Mouse (Mus musculus) ES-Bruce4 (cell line): ENCODE data around the gene Fhl3. TPM values are rescaled to one million over a fixed set of nuclear protein-coding genes. Genes with fewer than 3 reads are reported as not detected.
"Not testable (repeated sequence)": the region's sequence is repeated elsewhere in the genome, so short reads cannot be mapped to it uniquely, and the experiment has no call there.

Experiments used
- H3K27ac ChIP-seq: 2 replicates; pipeline ENCODE4 v1.5.1; 2012; ENCODE audit warnings: low read length, inconsistent platforms; ENCODE audit not compliant: insufficient read depth
- H3K27me3 ChIP-seq: 2 replicates; pipeline ENCODE4 v1.6.1; 2012; ENCODE audit warnings: mild to moderate bottlenecking, low read length, inconsistent platforms; ENCODE audit not compliant: control insufficient read depth, poor library complexity, insufficient read depth, severe bottlenecking
- H3K36me3 ChIP-seq: 2 replicates; pipeline ENCODE4 v1.6.1; 2012; ENCODE audit warnings: inconsistent platforms, mild to moderate bottlenecking, low read length, moderate library complexity; ENCODE audit not compliant: control insufficient read depth, poor library complexity, insufficient read depth, severe bottlenecking
- H3K4me1 ChIP-seq: one replicate; pipeline ENCODE4 v1.8.1; 2011; ENCODE audit warnings: low read length; ENCODE audit not compliant: control insufficient read depth, insufficient read depth
- H3K4me3 ChIP-seq: 2 replicates; pipeline ENCODE4 v1.5.1; 2011; ENCODE audit warnings: low read depth, mild to moderate bottlenecking, low read length
- H3K9ac ChIP-seq: 2 replicates; pipeline ENCODE4 v1.6.1; 2012; ENCODE audit warnings: low read depth, mild to moderate bottlenecking, inconsistent platforms; ENCODE audit not compliant: poor library complexity, severe bottlenecking
- H3K9me3 ChIP-seq: replicated peaks from 2 replicates; pipeline ENCODE4 v1.6.1; 2012; ENCODE audit warnings: mild to moderate bottlenecking, low read length, inconsistent platforms; ENCODE audit not compliant: control insufficient read depth, poor library complexity, insufficient read depth, severe bottlenecking
- CTCF ChIP-seq: IDR thresholded peaks from one replicate; pipeline ENCODE4 v1.8.1; 2011; ENCODE audit warnings: low read depth, low read length
- EP300 ChIP-seq: IDR thresholded peaks from 2 replicates; pipeline ENCODE4 v1.6.1; 2011; ENCODE audit warnings: low read depth, low read length; ENCODE audit not compliant: insufficient read depth
- POLR2A ChIP-seq: IDR thresholded peaks from one replicate; pipeline ENCODE4 v1.8.1; 2011; ENCODE audit warnings: low read length; ENCODE audit not compliant: insufficient read depth
- polyA plus RNA-seq: library from polyadenylated mRNA; stranded (reverse); fragments of >200 nt; gene quantifications from 2 replicates; pipeline ENCODE4 v1.2.4, GENCODE M21; 2011; ENCODE audit warnings: low read depth; ENCODE audit not compliant: missing spikeins, insufficient read depth, insufficient read length

Gene Fhl3
- polyA plus RNA-seq, 1 experiment, result 14.0 TPM

DNA sequence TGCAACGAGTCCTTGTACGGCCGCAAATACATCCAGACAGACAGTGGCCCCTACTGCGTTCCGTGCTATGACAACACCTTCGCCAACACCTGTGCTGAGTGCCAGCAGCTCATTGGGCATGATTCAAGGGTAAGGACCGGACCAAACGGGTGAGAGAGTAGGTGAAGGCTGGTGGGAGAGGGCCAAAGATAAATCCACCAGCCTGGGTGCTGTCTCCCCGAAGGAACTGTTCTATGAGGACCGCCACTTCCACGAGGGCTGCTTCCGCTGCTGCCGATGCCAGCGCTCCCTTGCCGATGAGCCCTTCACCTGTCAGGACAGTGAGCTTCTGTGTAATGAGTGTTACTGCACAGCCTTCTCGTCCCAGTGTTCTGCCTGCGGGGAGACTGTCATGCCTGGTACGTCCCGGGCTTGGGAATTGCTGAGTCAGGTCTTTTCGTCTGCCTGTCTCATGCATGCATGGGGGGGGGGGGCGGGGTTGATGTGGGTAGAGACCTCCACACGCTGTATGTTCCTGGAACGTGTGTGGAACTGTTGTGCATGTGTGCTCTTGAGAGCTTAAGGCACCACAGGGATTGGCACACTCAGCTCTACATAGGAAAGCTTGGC lies 5.3 kb downstream of the Fhl3 start:
- TF ChIP-seq POLR2A, result no peak
- TF ChIP-seq CTCF, result no peak
- no peak for TF ChIP-seq EP300
- H3K9ac ChIP-seq, result no peak overlapping the region
- H3K9me3 ChIP-seq, result no peaks in the 10 kb centered on the region
- H3K36me3 ChIP-seq, result no peaks in the 10 kb centered on the region
- H3K4me1 ChIP-seq, result peaks cover 5% of the 10 kb centered on the region
- H3K4me3 ChIP-seq, result no peak overlapping the region
- no peak overlapping the region for H3K27ac ChIP-seq
- H3K27me3 ChIP-seq, result no peaks in the 10 kb centered on the region

DNA sequence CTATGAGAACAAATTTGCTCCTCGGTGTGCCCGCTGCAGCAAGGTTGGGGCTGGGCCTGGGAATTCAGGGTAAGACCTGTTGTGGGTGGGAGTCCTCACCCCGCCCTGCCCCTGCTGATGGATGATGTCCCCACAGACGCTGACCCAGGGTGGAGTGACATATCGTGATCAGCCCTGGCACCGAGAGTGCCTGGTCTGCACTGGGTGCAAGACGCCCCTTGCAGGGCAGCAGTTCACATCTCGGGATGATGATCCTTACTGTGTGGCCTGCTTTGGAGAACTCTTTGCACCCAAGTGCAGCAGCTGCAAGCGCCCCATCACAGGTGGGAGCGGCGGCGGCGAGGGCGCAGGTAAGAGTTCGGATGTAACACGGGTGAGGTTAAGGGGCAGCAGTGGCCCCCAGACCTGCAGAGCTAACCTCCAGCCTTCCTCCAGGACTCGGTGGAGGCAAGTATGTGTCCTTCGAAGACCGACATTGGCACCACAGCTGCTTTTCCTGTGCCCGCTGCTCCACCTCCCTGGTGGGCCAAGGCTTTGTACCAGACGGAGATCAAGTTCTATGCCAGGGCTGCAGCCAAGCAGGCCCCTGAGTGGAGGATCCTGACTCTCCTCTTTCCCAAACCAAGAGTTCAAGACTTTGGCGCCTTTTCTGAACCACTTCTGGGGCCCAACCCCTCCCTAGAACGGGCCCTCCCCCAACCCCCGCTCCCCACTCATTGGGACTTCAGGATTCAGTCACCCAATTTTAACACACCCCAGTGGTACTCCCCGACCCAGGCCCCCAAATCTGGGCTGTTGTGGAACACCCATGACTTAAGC lies 7.1 kb downstream of the Fhl3 start:
- H3K27ac ChIP-seq, H3K27me3 ChIP-seq, H3K4me1 ChIP-seq, H3K36me3 ChIP-seq, H3K9me3 ChIP-seq, H3K9ac ChIP-seq: not testable (repeated sequence)
- peak overlapping the region; percentile 39 for H3K4me3 ChIP-seq

DNA sequence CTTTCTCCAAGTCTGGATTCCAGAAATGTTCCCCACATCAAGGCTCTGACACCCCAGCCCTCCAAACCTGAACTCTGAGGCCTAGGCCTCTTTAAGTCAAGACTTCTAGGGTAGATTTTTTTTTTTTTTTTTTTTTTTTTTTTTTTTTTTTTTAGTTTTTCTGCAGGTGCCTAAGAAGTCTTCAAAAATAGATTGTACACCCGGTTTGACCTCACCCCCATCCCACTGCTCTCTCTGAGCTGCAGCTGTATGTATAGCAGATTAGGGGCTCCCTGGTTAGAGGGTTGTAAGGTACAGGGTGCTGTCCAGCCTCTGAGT lies 7.7 kb downstream of the Fhl3 start:
- not testable (repeated sequence) for H3K4me3 ChIP-seq, H3K4me1 ChIP-seq, H3K9me3 ChIP-seq, H3K27me3 ChIP-seq, H3K36me3 ChIP-seq
- Histone ChIP-seq H3K9ac (peak overlapping the region; percentile 74; the same call in 1 of the 2 replicates), H3K27ac (peak overlapping the region; percentile 52)

DNA sequence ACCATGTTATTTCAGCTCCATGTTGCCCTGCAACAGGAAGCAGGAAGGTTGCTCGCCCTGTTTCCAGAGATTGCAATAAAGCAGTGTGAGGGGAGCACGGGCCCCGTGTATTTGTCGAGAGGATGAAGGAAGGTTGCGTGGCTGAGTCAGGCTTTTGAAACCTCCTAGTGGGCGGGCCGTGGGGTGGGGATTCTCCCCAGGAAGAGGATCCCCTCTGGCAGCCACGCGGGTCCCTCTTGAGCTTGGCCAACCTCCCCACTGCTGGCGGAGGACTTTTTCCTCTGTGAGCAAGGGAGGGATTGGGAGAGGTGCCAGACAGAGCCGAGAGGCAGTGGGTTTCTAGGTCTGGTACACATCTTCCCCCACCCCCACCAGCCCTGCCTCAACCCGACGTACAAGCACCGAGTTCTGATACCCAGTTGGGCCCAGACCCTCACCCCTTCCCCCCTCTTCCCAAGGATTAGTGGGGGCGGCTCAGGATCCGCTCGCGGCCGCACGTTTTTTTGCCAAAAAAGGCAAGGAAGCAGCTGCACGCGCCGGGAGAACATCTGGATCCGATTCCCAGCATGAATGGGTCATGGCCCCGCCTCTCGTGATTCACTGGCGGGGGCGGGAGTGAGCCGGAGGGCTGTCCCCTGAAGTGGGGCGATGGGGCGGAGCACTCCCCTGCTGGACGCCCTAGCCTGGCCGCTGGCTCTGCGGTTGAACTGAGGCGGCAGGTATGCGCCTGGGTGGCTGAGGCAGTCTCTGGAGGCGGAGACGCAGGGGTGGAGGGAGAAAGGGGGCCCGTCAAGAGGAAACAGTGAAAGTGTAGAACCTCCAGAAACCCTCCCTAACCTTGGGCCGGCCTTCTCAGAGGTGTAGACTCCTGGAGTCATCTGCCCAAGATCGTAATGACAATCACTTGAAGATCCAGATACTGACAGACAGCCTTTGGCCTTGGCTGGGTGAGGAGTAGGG lies 8.3 kb downstream of the Fhl3 start:
- no peak for TF ChIP-seq POLR2A
- peak; percentile 64; the same call in 1 of the 2 replicates for TF ChIP-seq EP300
- Histone ChIP-seq H3K4me1 (no peaks in the 10 kb centered on the region), H3K9ac (peak overlapping the region; percentile 74)

DNA sequence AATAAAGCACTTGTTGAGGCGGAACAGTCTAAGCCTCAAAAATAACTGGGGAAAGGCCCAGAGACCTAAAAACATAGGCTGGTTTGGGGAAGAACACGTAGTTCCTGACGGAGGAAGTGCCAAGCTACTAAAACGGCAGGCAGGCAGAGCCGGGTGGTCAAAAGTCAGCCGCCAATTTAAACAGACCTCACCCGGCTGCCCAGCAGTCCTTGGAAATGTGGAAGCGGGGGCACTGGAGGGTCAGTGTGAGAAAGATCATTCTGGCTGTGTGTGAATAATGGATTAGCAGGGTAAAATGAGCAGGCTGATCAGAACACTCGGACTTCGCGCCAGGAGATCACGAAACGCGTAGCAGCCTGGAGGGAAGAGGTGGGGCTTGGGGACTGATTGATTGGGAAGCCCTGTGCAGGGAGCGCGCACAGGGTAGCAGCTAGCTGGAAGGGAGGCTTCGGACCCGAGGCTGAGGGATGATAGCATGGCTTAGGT lies 9.5 kb downstream of the Fhl3 start:
- Histone ChIP-seq H3K9ac (peak overlapping the region; percentile 72), H3K27me3 (no peaks in the 10 kb centered on the region), H3K9me3 (no peaks in the 10 kb centered on the region), H3K4me3 (peak overlapping the region; percentile 52), H3K36me3 (no peaks in the 10 kb centered on the region), H3K4me1 (no peaks in the 10 kb centered on the region), H3K27ac (peak overlapping the region; percentile 28)
- TF ChIP-seq CTCF (no peak), POLR2A (no peak), EP300 (no peak)

More for the DNA sequence above, 8.3 kb downstream of the Fhl3 start:
- H3K27ac ChIP-seq, result peak overlapping the region; percentile 79
- no peaks in the 10 kb centered on the region for H3K36me3 ChIP-seq
- no peaks in the 10 kb centered on the region for H3K27me3 ChIP-seq
- H3K9me3 ChIP-seq, result no peaks in the 10 kb centered on the region
- peak overlapping the region; percentile 41 for H3K4me3 ChIP-seq

DNA sequence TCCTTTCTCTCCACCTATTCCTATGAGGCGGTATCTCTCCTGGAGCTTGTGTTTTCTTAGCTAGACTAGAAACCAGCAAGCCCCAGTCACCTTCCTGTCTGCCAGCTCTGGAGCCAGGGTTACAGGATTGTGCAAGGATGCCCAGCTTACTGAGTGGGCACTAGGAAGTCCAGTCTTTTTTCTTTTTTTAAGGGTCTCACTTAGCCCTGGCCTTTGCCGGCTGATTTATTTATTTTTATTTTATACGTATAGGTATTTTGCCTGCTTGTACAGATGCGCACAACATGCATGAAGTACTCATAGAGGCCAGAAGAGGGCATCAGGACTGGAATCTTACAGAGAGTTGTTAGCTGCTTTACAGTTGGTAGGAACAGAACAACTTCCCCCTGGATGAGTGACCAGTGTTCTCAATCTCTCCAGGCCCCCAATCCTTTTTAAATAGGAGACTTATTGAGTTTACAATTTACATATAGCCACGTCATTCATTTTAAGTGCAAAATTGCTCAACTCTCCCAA lies 10.3 kb downstream of the Fhl3 start:
- TF ChIP-seq CTCF, result peak; percentile 1
- TF ChIP-seq POLR2A, result no peak
- no peak for TF ChIP-seq EP300
- 0 out of 2 replicates have a peak overlapping the region, but pooled peaks have one; percentile 72 for H3K9ac ChIP-seq
- no peaks in the 10 kb centered on the region for H3K9me3 ChIP-seq
- no peaks in the 10 kb centered on the region for H3K4me1 ChIP-seq
- no peaks in the 10 kb centered on the region for H3K27me3 ChIP-seq
- H3K27ac ChIP-seq, result no peak overlapping the region
- 0 out of 2 replicates have a peak, but pooled peaks cover under 1% of the 10 kb centered on the region for H3K36me3 ChIP-seq
- no peak overlapping the region for H3K4me3 ChIP-seq
